Mouse (Mus musculus) limb, embryonic 10.5 days (tissue): ENCODE results near the gene Ing5. TPM values are rescaled to one million over a fixed set of nuclear protein-coding genes. Genes with fewer than 3 reads are reported as not detected.
A peak's percentile ranks its signal among the peaks of the same experiment; 100 is the strongest.
"Not testable (repeated sequence)": the region's sequence is repeated elsewhere in the genome, so short reads cannot be mapped to it uniquely, and the experiment has no call there.

Experiments used
- DNase-seq: peaks from one replicate; pipeline ENCODE4 v3.0.0-alpha.2; 2017; ENCODE audit warnings: low spot score
- H3K27ac ChIP-seq: fragments of 300-500 bp; sonication (generic); 2 replicates; pipeline ENCODE4 v1.5.1; 2016; ENCODE audit warnings: mild to moderate bottlenecking
- H3K27me3 ChIP-seq: fragments of 300-500 bp; sonication (generic); 2 replicates; pipeline ENCODE4 v1.6.1; 2016; ENCODE audit warnings: low read depth, mild to moderate bottlenecking; ENCODE audit not compliant: poor library complexity, severe bottlenecking
- H3K36me3 ChIP-seq: fragments of 300-500 bp; sonication (generic); 2 replicates; pipeline ENCODE4 v1.6.1; 2016; ENCODE audit warnings: mild to moderate bottlenecking, moderate library complexity
- H3K4me1 ChIP-seq: fragments of 300-500 bp; sonication (generic); 2 replicates; pipeline ENCODE4 v1.6.1; 2016
- H3K4me3 ChIP-seq: fragments of 300-500 bp; sonication (generic); 2 replicates; pipeline ENCODE4 v1.5.1; 2016; ENCODE audit warnings: mild to moderate bottlenecking, moderate library complexity
- H3K9me3 ChIP-seq: fragments of 300-500 bp; sonication (generic); replicated peaks from 2 replicates; pipeline ENCODE4 v1.6.1; 2016; ENCODE audit warnings: mild to moderate bottlenecking
- WGBS: fragments of 180-500 bp; shearing (Covaris S2); methylation state at CpG from one replicate; pipeline ENCODE4 v1.1.7; 2016; 5-methylcytosine and 5-hydroxymethylcytosine counted together
- polyA plus RNA-seq: library from polyadenylated mRNA; unstranded; fragments of >200 nt; fragmentation: Nextera tagmentation; extraction: Ambion mirVana; gene quantifications from 2 replicates; pipeline ENCODE4 v1.2.1, GENCODE M21; 2016

The Ing5 gene
- 21.4 and 22.7 TPM in 2 replicates for polyA plus RNA-seq

DNA sequence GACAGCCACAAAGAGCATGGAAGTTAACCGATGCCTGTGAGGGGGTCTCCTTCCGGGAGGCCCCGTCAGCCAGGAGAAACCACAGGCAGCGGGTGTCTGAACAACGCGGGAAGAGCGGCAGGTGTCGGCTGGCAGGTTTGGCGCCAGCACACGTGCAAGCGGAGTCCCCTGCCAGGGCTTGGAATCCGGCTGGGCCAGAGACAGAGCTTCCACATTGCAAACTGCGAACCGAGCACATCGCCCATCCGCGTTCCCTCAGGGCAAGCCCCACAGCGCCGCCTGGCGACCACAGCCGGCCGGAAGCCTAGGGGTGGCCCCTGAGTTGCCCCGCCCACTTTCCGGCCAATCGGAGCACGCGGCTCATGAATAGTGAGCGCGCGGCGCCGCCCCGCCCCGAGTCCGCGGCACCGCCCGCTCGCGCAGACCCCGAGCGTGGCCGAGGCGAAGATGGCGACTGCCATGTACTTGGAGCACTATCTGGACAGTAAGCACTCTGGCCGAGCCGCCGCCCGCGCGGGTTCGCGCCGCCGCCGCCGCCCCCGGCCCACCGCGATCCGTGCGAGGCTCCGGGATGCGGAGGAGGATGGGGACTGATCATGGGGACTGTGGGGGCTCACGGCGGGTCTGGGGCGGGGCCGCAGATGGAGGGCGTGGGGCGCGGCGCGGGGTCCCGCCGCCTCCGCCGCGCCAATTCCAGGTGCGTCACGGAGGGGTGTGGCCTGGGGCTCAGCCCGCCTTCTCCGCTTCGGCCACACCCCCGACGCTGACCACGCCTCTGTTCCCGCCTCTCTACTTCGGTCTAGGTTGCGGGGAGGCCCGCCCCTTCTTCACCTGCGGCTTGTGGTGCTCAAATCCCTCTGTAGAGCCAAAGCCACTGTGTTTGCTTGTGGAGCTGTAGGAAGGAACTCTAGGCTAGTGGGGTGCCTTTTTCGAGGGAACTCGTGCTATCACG is at the start of gene Ing5:
Gene Ing5 (plus strand): TSS at position 410 of the 952 bp plus-strand sequence.
- WGBS: under 1% methylated on average over 94 of the region's 94 CpGs
- Histone ChIP-seq H3K36me3 (peaks cover 55% of the 10 kb centered on the region), H3K4me3 (peak within 1 kb of the TSS; percentile 81), H3K4me1 (peaks cover 36% of the 10 kb centered on the region), H3K9me3 (no peaks in the 10 kb centered on the region), H3K27ac (peak within 1 kb of the TSS; percentile 97), H3K27me3 (no peaks in the 10 kb centered on the region)
- peak; percentile 100 for DNase-seq

GRCm38 (mm10) chr1:93754573-93755290 is 49.0 kb upstream of the Ing5 start, which contains the start of gene Thap4:
Gene Thap4 (minus strand): TSS chr1:93754864.
- peak within 1 kb of the TSS; percentile 98 for H3K4me3 ChIP-seq
- peak; percentile 90 for DNase-seq
- no peaks in the 10 kb centered on the region for H3K9me3 ChIP-seq
- peak within 1 kb of the TSS; percentile 94 for H3K27ac ChIP-seq
- H3K4me1 ChIP-seq: peaks cover 12% of the 10 kb centered on the region
- no peaks in the 10 kb centered on the region for H3K27me3 ChIP-seq
- WGBS: under 1% methylated on average over 112 of the region's 121 CpGs
- H3K36me3 ChIP-seq: peaks cover 15% of the 10 kb centered on the region

- H3K4me1 ChIP-seq: peaks cover 12% of the 10 kb centered on the region
- peaks cover 10% of the 10 kb centered on the region for H3K36me3 ChIP-seq
- no peak for DNase-seq
- no peaks in the 10 kb centered on the region for H3K9me3 ChIP-seq
- H3K4me3 ChIP-seq: peak overlapping the region; percentile 98
- peak overlapping the region; percentile 94 for H3K27ac ChIP-seq
- no peaks in the 10 kb centered on the region for H3K27me3 ChIP-seq
- WGBS: 1% methylated on average over 13 of the region's 13 CpGs
These were observed 48.5 kb upstream of the Ing5 start for GRCm38 (mm10) chr1:93755291-93755610.

GRCm38 (mm10) chr1:93755618-93756017 is 48.1 kb upstream of the Ing5 start:
- peak overlapping the region; percentile 94 for H3K27ac ChIP-seq
- peaks cover 12% of the 10 kb centered on the region for H3K4me1 ChIP-seq
- H3K4me3 ChIP-seq: peak overlapping the region; percentile 98
- no peaks in the 10 kb centered on the region for H3K9me3 ChIP-seq
- no peaks in the 10 kb centered on the region for H3K27me3 ChIP-seq
- WGBS: 37% methylated on average over 7 of the region's 7 CpGs
- no peak for DNase-seq
- H3K36me3 ChIP-seq: peaks cover 6% of the 10 kb centered on the region

DNA sequence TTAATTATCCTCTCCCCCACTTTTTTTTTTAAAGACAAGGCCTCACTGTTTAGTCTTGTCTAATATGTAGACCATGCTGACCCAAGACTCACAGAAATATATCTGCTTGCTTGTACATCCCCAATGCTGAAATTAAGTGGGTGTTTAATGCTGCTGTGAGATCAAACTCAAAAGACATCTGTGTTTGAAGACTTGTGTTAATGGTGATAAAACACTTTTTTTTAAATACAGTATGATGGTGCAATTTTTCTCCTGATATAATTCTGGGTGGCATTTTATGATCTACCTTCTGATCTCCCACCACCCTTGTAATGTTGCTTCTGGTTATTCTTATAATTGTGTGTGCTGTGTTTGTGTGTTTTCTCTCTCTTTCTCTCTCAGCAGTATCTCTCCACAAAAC is 47.6 kb upstream of the Ing5 start:
- Histone ChIP-seq H3K4me1 (peaks cover 12% of the 10 kb centered on the region), H3K36me3 (peaks cover 7% of the 10 kb centered on the region; the same call in 1 of the 2 replicates), H3K27ac (no peak overlapping the region), H3K4me3 (no peak overlapping the region; the same call in 1 of the 2 replicates), H3K9me3 (no peaks in the 10 kb centered on the region), H3K27me3 (no peaks in the 10 kb centered on the region)
- no peak for DNase-seq

GRCm38 (mm10) chr1:93760076-93760475 is 43.7 kb upstream of the Ing5 start:
- DNase-seq: no peak
- H3K36me3 ChIP-seq: peaks cover 7% of the 10 kb centered on the region; the same call in 1 of the 2 replicates

DNA sequence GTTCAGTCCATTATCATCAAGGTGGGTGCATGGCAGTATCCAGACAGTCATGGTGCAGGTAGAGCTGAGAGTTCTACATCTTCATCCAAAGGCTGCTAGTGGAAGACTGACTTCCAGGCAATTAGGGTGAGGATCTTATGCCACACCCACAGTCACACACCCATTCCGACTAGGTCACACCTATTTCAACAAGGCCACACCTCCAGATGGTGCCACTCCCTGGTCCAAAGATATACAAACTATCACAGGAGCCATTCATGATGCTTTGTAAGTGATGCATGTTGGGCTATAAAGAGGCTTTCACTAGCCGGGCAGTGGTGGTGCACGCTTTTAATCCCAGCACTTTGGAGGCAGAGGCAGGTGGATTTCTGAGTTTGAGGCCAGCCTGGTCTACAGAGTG is 40.2 kb upstream of the Ing5 start:
- not testable (repeated sequence) for H3K27me3 ChIP-seq, H3K9me3 ChIP-seq, DNase-seq, H3K4me1 ChIP-seq, H3K4me3 ChIP-seq, H3K27ac ChIP-seq
- H3K36me3 ChIP-seq: peaks cover 16% of the 10 kb centered on the region
- WGBS: 90% methylated on average over 3 of the region's 3 CpGs

More at GRCm38 (mm10) chr1:93760076-93760475, 43.7 kb upstream of the Ing5 start:
- H3K4me3 ChIP-seq: no peak overlapping the region
- H3K9me3 ChIP-seq: no peaks in the 10 kb centered on the region
- no peaks in the 10 kb centered on the region for H3K4me1 ChIP-seq
- no peaks in the 10 kb centered on the region for H3K27me3 ChIP-seq
- no peak overlapping the region for H3K27ac ChIP-seq
- WGBS: 94% methylated on average over 1 of the region's 1 CpGs

DNA sequence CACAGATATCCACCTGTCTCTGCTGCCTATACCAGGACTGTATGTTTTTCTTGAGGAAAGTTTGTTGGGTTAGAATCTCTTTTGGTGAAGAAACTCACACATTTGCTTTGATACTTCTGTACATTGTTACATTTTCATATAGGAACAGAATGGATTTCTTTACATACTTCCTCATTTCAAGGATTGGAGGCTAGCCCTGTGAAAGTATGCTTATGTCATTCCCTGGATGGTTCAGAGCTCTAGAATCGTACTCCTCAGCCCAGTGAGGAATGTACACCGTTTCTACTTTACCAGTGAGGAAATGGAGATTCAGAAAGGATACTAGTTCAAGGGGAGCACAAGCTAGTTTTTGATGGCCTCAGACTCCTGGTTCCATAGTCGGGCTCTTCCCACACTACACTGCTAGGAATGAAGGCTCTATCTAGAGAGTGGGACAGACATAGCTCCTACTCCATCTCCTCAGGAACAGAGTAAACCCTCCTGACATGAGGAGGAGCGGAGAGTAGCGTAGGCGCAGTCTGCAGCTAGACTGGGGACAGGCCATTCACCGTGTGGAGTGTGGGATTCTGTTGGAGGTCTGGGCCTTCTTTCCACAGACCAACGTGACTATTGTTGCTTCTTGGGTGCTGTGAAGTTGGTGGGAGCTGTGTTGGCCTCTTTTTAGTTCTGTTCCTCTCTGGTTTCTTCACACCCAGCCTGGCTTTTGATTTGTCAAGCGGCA is 38.7 kb upstream of the Ing5 start:
- H3K4me1 ChIP-seq: no peaks in the 10 kb centered on the region
- no peak overlapping the region for H3K27ac ChIP-seq
- DNase-seq: no peak
- H3K4me3 ChIP-seq: no peak overlapping the region
- H3K36me3 ChIP-seq: peaks cover 31% of the 10 kb centered on the region
- 96% methylated on average over 9 of the region's 9 CpGs for WGBS
- H3K27me3 ChIP-seq: no peaks in the 10 kb centered on the region
- no peaks in the 10 kb centered on the region for H3K9me3 ChIP-seq

DNA sequence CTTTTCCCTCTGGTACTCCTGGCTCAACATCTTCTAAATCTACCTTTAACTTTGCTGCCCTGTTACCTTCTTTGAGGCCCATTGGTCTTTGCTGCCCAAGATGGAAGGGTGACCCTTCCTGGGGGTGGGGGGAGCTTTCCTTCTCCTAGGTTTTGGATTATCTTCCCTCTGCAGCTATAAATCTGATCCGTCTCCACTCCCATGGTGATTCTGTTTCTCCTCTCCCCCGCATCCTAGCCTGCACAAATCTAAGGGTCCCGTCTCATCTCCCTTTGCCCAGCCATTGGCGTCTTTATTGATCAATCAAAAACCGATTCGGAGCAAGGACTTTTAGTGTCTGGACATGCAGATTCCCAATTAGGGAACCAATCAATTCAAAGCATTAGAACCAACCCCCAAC is 36.2 kb upstream of the Ing5 start:
- H3K4me1 ChIP-seq: no peaks in the 10 kb centered on the region
- H3K27ac ChIP-seq: no peak overlapping the region
- no peaks in the 10 kb centered on the region for H3K9me3 ChIP-seq
- WGBS: 94% methylated on average over 6 of the region's 6 CpGs
- H3K4me3 ChIP-seq: no peak overlapping the region
- H3K27me3 ChIP-seq: no peaks in the 10 kb centered on the region
- no peak for DNase-seq
- peaks cover 51% of the 10 kb centered on the region for H3K36me3 ChIP-seq

DNA sequence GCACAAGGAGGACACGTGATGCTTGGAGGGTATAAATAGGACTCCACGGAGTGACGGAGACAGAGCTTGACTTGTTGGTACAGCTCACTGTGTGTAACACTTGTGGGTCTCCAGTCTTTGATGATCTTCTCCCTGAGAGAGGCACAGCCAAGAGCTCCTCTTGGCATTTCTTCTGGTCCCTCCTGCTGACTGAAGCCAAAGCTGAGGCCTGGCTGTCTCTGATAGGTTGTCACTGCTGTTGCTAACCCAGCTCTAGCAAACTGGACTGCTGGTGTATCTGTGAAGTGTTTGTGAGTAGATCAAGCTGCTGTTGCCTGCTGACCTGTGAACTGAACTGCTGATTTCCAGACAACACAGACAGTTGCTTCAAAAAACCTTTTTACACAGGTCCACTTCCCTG is 33.9 kb upstream of the Ing5 start:
- Histone ChIP-seq H3K9me3 (no peaks in the 10 kb centered on the region), H3K4me3 (no peak overlapping the region), H3K27ac (no peak overlapping the region), H3K36me3 (peaks cover 74% of the 10 kb centered on the region), H3K27me3 (no peaks in the 10 kb centered on the region), H3K4me1 (no peaks in the 10 kb centered on the region)
- WGBS: 96% methylated on average over 3 of the region's 3 CpGs
- no peak for DNase-seq

- Histone ChIP-seq H3K27me3 (no peaks in the 10 kb centered on the region), H3K36me3 (peaks cover 96% of the 10 kb centered on the region), H3K4me3 (no peak overlapping the region), H3K9me3 (no peaks in the 10 kb centered on the region), H3K4me1 (no peaks in the 10 kb centered on the region), H3K27ac (no peak overlapping the region)
- WGBS: 92% methylated on average over 5 of the region's 5 CpGs
- no peak for DNase-seq
These were observed 27.1 kb upstream of the Ing5 start for GRCm38 (mm10) chr1:93776686-93777085.

GRCm38 (mm10) chr1:93786912-93787311 is 16.9 kb upstream of the Ing5 start:
- Histone ChIP-seq H3K27ac (no peak overlapping the region), H3K9me3 (no peaks in the 10 kb centered on the region; the same call in 1 of the 2 replicates), H3K27me3 (no peaks in the 10 kb centered on the region), H3K4me1 (no peaks in the 10 kb centered on the region), H3K36me3 (peaks cover 99% of the 10 kb centered on the region), H3K4me3 (no peak overlapping the region)
- WGBS: 89% methylated on average over 2 of the region's 2 CpGs
- no peak for DNase-seq
